Mouse (Mus musculus) MEL (cell line): ENCODE results near the gene Dcaf4. TPM values are rescaled to one million over a fixed set of nuclear protein-coding genes. Genes with fewer than 3 reads are reported as not detected.

Experiments used
- DNase-seq: peaks from one replicate; pipeline ENCODE4 v3.0.0; 2011; ENCODE audit warnings: low read depth, low spot score
- H3K27ac ChIP-seq: 2 replicates; pipeline ENCODE4 v1.5.1; 2012; ENCODE audit warnings: low read depth, mild to moderate bottlenecking, control low read depth, low read length, moderate library complexity; ENCODE audit not compliant: control insufficient read depth
- H3K27me3 ChIP-seq, 2 experiments: fragments of 150-350 bp in 1 of 2; sonication (generic) in 1 of 2; 2 replicates each; pipeline ENCODE4 v1.6.1; 2012; ENCODE audit warnings: low read length in 2 of 2, mild to moderate bottlenecking in 2 of 2, improper control_type of control experiment in 1 of 2, moderate library complexity in 1 of 2; ENCODE audit not compliant: insufficient read depth in 2 of 2, control insufficient read depth in 1 of 2
- H3K36me3 ChIP-seq, 2 experiments: 2 replicates each; pipeline ENCODE4 v1.6.1; 2012 to 2014; ENCODE audit warnings: low read length in 2 of 2, improper control_type of control experiment in 1 of 2, inconsistent platforms in 1 of 2, mild to moderate bottlenecking in 1 of 2; ENCODE audit not compliant: insufficient read depth in 2 of 2, control insufficient read depth in 1 of 2
- H3K4me1 ChIP-seq, 2 experiments: fragments of 150-350 bp in 1 of 2; sonication (generic) in 1 of 2; 2 replicates each; pipeline ENCODE4 v1.6.1; 2012; ENCODE audit warnings: low read length in 2 of 2, improper control_type of control experiment in 1 of 2, mild to moderate bottlenecking in 1 of 2; ENCODE audit not compliant: insufficient read depth in 2 of 2, control insufficient read depth in 1 of 2
- H3K4me3 ChIP-seq, 2 experiments: fragments of 150-350 bp in 1 of 2; sonication (generic) in 1 of 2; 2 replicates each; pipeline ENCODE4 v1.5.1; 2012; ENCODE audit warnings: low read depth in 2 of 2, low read length in 2 of 2, mild to moderate bottlenecking in 2 of 2, moderate library complexity in 2 of 2, control low read depth in 1 of 2, improper control_type of control experiment in 1 of 2; ENCODE audit not compliant: control insufficient read depth in 1 of 2, insufficient read depth in 1 of 2
- H3K79me2 ChIP-seq: 2 replicates; pipeline ENCODE4 v1.6.1; 2012; ENCODE audit warnings: mild to moderate bottlenecking, low read length, moderate library complexity; ENCODE audit not compliant: control insufficient read depth, poor library complexity, insufficient read depth
- H3K9ac ChIP-seq: 2 replicates; pipeline ENCODE4 v1.6.1; 2012; ENCODE audit warnings: low read depth, mild to moderate bottlenecking, control low read depth, low read length, moderate library complexity; ENCODE audit not compliant: control insufficient read depth, poor library complexity, severe bottlenecking
- H3K9me3 ChIP-seq: fragments of 150-350 bp; sonication (generic); replicated peaks from 2 replicates; pipeline ENCODE4 v1.6.1; 2012; ENCODE audit warnings: mild to moderate bottlenecking, low read length, improper control_type of control experiment, moderate library complexity; ENCODE audit not compliant: insufficient read depth
- CTCF ChIP-seq, 3 experiments: IDR thresholded peaks in 2 of 3; conservative IDR thresholded peaks in 1 of 3; 2 replicates each; pipeline ENCODE4 v1.5.1; 2011 to 2012; ENCODE audit warnings: low read length in 3 of 3, low read depth in 2 of 3, mild to moderate bottlenecking in 2 of 3, improper control_type of control experiment in 1 of 3, inconsistent platforms in 1 of 3, mixed read lengths in 1 of 3, moderate library complexity in 1 of 3; ENCODE audit not compliant: control insufficient read depth in 1 of 3, insufficient read depth in 1 of 3, poor library complexity in 1 of 3, severe bottlenecking in 1 of 3
- ETS1 ChIP-seq: IDR thresholded peaks from 2 replicates; pipeline ENCODE4 v1.6.1; 2012; ENCODE audit warnings: low read depth, mild to moderate bottlenecking, inconsistent platforms, low read length, improper control_type of control experiment, moderate library complexity
- GATA1 ChIP-seq: IDR thresholded peaks from 2 replicates; pipeline ENCODE4 v1.6.1; 2011; ENCODE audit warnings: low read depth, low read length, improper control_type of control experiment
- JUND ChIP-seq: IDR thresholded peaks from 2 replicates; pipeline ENCODE4 v1.6.1; 2011; ENCODE audit warnings: low read depth, mild to moderate bottlenecking, improper control_type of control experiment, low read length
- MAFK ChIP-seq: IDR thresholded peaks from 2 replicates; pipeline ENCODE4 v1.6.1; 2011; ENCODE audit warnings: low read depth, mild to moderate bottlenecking, low read length, improper control_type of control experiment, borderline replicate concordance
- MAX ChIP-seq: IDR thresholded peaks from 2 replicates; pipeline ENCODE4 v1.6.1; 2011; ENCODE audit warnings: low read length, improper control_type of control experiment
- MEF2A ChIP-seq: IDR thresholded peaks from 2 replicates; pipeline ENCODE4 v1.6.1; 2014; ENCODE audit warnings: low read depth, mild to moderate bottlenecking, inconsistent platforms, low read length, improper control_type of control experiment; ENCODE audit not compliant: poor library complexity, insufficient replicate concordance, severe bottlenecking; ENCODE audit errors: extremely low read depth
- MYB ChIP-seq: IDR thresholded peaks from 2 replicates; pipeline ENCODE4 v1.6.1; 2011; ENCODE audit warnings: mild to moderate bottlenecking, low read depth, low read length, improper control_type of control experiment
- MYC ChIP-seq: IDR thresholded peaks from 2 replicates; pipeline ENCODE4 v1.6.1; 2011; ENCODE audit warnings: low read depth, mild to moderate bottlenecking, low read length, improper control_type of control experiment, moderate library complexity
- NELFE ChIP-seq: IDR thresholded peaks from 2 replicates; pipeline ENCODE4 v1.6.1; 2011; ENCODE audit warnings: low read depth, low read length, improper control_type of control experiment
- RAD21 ChIP-seq: IDR thresholded peaks from 2 replicates; pipeline ENCODE4 v1.6.1; 2011; ENCODE audit warnings: mild to moderate bottlenecking, low read depth, low read length, improper control_type of control experiment
- RCOR1 ChIP-seq: IDR thresholded peaks from 2 replicates; pipeline ENCODE4 v1.6.1; 2012; ENCODE audit warnings: low read depth, mild to moderate bottlenecking, inconsistent platforms, low read length, improper control_type of control experiment
- SIN3A ChIP-seq: IDR thresholded peaks from 2 replicates; pipeline ENCODE4 v1.6.1; 2012; ENCODE audit warnings: low read length, improper control_type of control experiment, inconsistent platforms
- SMC3 ChIP-seq: IDR thresholded peaks from 2 replicates; pipeline ENCODE4 v1.6.1; 2011; ENCODE audit warnings: low read depth, low read length, improper control_type of control experiment
- TBP ChIP-seq: IDR thresholded peaks from 2 replicates; pipeline ENCODE4 v1.8.0; 2011; ENCODE audit warnings: low read depth, low read length, improper control_type of control experiment
- TCF12 ChIP-seq: IDR thresholded peaks from 2 replicates; pipeline ENCODE4 v1.6.1; 2014; ENCODE audit warnings: low read depth, mild to moderate bottlenecking, inconsistent platforms, low read length, improper control_type of control experiment, moderate library complexity
- USF1 ChIP-seq: IDR thresholded peaks from 2 replicates; pipeline ENCODE4 v1.6.1; 2014; ENCODE audit warnings: low read depth, mild to moderate bottlenecking, inconsistent platforms, low read length, improper control_type of control experiment, moderate library complexity
- USF2 ChIP-seq, 2 experiments: IDR thresholded peaks; 2 replicates each; pipeline ENCODE4 v1.6.1; 2011 to 2012; ENCODE audit warnings: improper control_type of control experiment in 2 of 2, low read length in 2 of 2, borderline replicate concordance in 1 of 2, inconsistent platforms in 1 of 2, low read depth in 1 of 2, mild to moderate bottlenecking in 1 of 2; ENCODE audit not compliant: insufficient read depth in 1 of 2
- ZC3H11A ChIP-seq: IDR thresholded peaks from 2 replicates; pipeline ENCODE4 v1.6.1; 2012; ENCODE audit warnings: low read depth, mild to moderate bottlenecking, inconsistent platforms, low read length, improper control_type of control experiment
- ZMIZ1 ChIP-seq: IDR thresholded peaks from 2 replicates; pipeline ENCODE4 v1.6.1; 2012; ENCODE audit warnings: low read depth, mild to moderate bottlenecking, inconsistent platforms, low read length, improper control_type of control experiment, moderate library complexity
- ZNF384 ChIP-seq: IDR thresholded peaks from 2 replicates; pipeline ENCODE4 v1.6.1; 2012; ENCODE audit warnings: low read depth, mild to moderate bottlenecking, inconsistent platforms, low read length, improper control_type of control experiment
- polyA plus RNA-seq, 2 experiments: library from polyadenylated mRNA; stranded (reverse) in 1 of 2; unstranded in 1 of 2; fragments of >175 nt in 1 of 2; fragments of >200 nt in 1 of 2; gene quantifications; 2 replicates each; pipeline versions ENCODE4 v1.2.1 to v1.2.4; 2012; ENCODE audit warnings: low replicate concordance in 2 of 2, low read depth in 1 of 2; ENCODE audit not compliant: insufficient read length in 2 of 2, insufficient read depth in 1 of 2, missing spikeins in 1 of 2
- total RNA-seq: library from RNA; depleted of rRNA; stranded (reverse); fragments of 300-350 nt; gene quantifications from 2 replicates; pipeline ENCODE4 v1.2.3, GENCODE M21; 2012

Gene Dcaf4
- total and polyA plus RNA-seq, 3 experiments: 25.7 to 35.9 TPM; not detected in 1

DNA sequence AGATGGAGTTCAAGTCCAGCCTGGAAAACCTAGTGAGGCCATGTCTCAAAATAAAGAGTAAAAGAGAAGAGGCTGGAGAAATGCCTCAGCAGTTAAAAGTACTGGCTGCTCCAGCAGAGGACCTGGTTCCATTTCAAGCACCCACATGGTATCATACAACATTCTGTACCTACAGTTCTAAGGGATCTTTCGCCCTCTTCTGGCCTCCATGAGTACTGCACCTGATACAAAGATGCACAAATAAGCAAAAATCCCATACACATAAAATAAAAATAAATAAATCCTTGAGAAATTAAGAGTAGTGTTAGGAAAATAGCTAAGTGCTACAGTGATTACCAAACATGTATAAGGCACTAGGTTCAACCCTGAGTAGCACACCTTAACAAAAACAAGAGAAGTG lies 28.7 kb upstream of the Dcaf4 start:
- no peak overlapping the region for H3K9ac ChIP-seq
- no peaks in the 10 kb centered on the region; the same call in 1 of the 2 replicates for H3K79me2 ChIP-seq
- DNase-seq: peak; percentile 76
- H3K27ac ChIP-seq: no peak overlapping the region
- TF ChIP-seq SMC3 (peak; percentile 91), MAFK (no peak), NELFE (no peak), ZC3H11A (peak; percentile 85), MYB (no peak), MAX (no peak), ZNF384 (no peak), RAD21 (peak; percentile 83), USF1 (no peak), RCOR1 (peak; percentile 43; the same call in 1 of the 2 replicates), JUND (no peak), MYC (peak; percentile 78), SIN3A (peak; percentile 32; the same call in 1 of the 2 replicates), MEF2A (no peak), ETS1 (no peak), TCF12 (no peak), CTCF (IDR thresholded peaks at IDR 0.05 in 2 of 3, conservative IDR thresholded peaks at IDR 0.05 in 1 of 3; ENCODE audit: control insufficient read depth in 1 of 3, insufficient read depth in 1 of 3, low read depth in 2 of 3, low read length in 3 of 3, poor library complexity in 1 of 3, severe bottlenecking in 1 of 3) (peak; percentile 33 to 76 (median 69); a peak in 5 of 6 replicates), TBP (0 out of 2 replicates have a peak, but pooled peaks have one; percentile 19)
- TF ChIP-seq, all 39 proteins: peak for 8
- no peaks in the 10 kb centered on the region; a peak in 1 of 4 replicates for H3K36me3 ChIP-seq
- H3K4me1 ChIP-seq: peaks cover 4 to 9% of the 10 kb centered on the region in 2 experiments; a peak in 3 of 4 replicates
- no peaks in the 10 kb centered on the region for H3K27me3 ChIP-seq
- no peaks in the 10 kb centered on the region for H3K9me3 ChIP-seq
- H3K4me3 ChIP-seq: no peak overlapping the region

DNA sequence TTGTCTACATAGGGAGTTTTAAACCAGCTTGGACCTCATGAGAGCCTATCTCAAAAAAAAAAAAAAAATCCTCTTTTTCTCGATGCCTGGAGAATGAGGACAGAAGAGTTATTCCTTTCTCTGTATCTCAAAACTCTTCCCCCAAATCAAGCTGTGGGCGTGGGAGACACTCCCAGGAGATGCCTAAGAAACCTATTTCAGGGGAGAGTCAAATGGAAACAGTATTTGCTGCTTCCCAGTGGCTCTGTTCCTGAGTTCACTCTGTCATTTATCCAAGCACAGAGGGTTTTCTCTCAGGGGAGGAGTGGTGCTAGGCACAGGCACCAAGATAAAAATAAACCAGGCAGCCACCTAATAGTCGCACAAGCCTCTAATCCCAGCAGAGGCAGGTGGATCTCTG lies 27.5 kb upstream of the Dcaf4 start:
- no peak for DNase-seq
- no peaks in the 10 kb centered on the region for H3K79me2 ChIP-seq
- peaks cover 0 to 2% of the 10 kb centered on the region in 2 experiments; a peak in 2 of 4 replicates for H3K36me3 ChIP-seq
- H3K9ac ChIP-seq: no peak overlapping the region
- no peak for TF ChIP-seq USF1
- TF ChIP-seq ZMIZ1: no peak
- TF ChIP-seq GATA1: no peak
- no peak for TF ChIP-seq ETS1
- no peak for TF ChIP-seq USF2 (IDR thresholded peaks at IDR 0.05; ENCODE audit: borderline replicate concordance in 1 of 2, insufficient read depth in 1 of 2, low read depth in 1 of 2, low read length in 2 of 2)
- H3K9me3 ChIP-seq: no peaks in the 10 kb centered on the region
- no peaks in the 10 kb centered on the region for H3K27me3 ChIP-seq
- H3K4me3 ChIP-seq: no peak overlapping the region
- H3K27ac ChIP-seq: no peak overlapping the region
- peaks cover 5 to 9% of the 10 kb centered on the region in 2 experiments; a peak in 3 of 4 replicates for H3K4me1 ChIP-seq
